Mouse (Mus musculus) embryo, embryonic 11.5 days (tissue): ENCODE measurements around the gene Pck2.

Experiments used
- DNase-seq: peaks from one replicate; pipeline ENCODE4 v3.0.0-alpha.2; 2012; ENCODE audit warnings: low read depth, low spot score

Pck2 gene

DNA sequence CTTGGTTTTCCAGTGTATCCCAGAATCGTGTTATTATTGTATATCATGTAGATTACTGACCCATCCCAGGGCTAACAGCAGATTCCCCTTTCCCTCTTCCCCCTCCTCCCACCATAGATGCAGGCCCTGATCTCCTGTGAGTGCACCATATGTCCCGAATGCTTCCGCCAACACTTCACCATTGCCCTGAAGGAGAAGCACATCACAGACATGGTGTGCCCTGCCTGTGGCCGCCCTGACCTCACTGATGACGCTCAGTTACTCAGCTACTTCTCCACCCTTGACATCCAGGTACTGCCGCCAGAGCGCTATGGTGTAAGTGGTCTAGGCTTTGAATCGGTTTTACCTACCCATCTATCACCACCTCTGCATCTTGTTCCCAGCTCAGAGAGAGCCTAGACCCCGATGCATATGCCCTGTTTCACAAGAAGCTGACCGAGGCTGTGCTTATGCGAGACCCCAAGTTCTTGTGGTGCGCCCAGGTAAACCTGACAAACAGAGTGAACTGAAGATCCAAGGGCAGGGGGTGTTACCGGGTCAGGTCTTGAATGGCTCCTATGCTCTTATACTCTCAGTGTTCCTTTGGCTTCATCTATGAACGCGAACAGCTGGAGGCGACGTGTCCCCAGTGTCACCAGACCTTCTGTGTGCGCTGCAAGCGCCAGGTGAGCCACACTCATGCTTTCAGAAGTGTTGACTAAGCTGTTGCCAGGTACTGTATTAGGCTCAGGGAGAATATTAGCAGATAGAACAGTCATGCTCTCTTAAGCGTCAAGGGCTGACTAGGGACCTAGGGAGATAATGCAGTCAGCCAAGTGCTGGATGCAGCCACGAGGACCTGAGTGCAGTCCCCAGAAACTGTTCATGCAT, 58.7 kb downstream of the Pck2 start:
- no peak for DNase-seq
